Mouse (Mus musculus) thymus, adult 2 months (tissue): ENCODE results near the gene Anapc5. TPM values are rescaled to one million over a fixed set of nuclear protein-coding genes. Genes with fewer than 3 reads are reported as not detected.

Experiments
- DNase-seq: peaks from one replicate; pipeline ENCODE4 v3.0.0; 2021
- H3K27ac ChIP-seq: fragments of 200-500 bp; 2 replicates; pipeline ENCODE4 v1.5.1; 2012; ENCODE audit warnings: low read length, control low read depth; ENCODE audit not compliant: control insufficient read depth, insufficient read depth
- H3K27me3 ChIP-seq: fragments of 200-500 bp; 2 replicates; pipeline ENCODE4 v1.6.1; 2012; ENCODE audit warnings: mild to moderate bottlenecking, low read length, moderate library complexity, mixed read lengths; ENCODE audit not compliant: control insufficient read depth, insufficient read depth
- H3K36me3 ChIP-seq: fragments of 200-500 bp; 2 replicates; pipeline ENCODE4 v1.6.1; 2012; ENCODE audit warnings: mild to moderate bottlenecking, low read length, moderate library complexity; ENCODE audit not compliant: control insufficient read depth, insufficient read depth
- H3K4me1 ChIP-seq: fragments of 200-500 bp; replicated peaks from 2 replicates; pipeline ENCODE4 v1.6.1; 2012; ENCODE audit warnings: low read length; ENCODE audit not compliant: control insufficient read depth, insufficient read depth
- H3K4me3 ChIP-seq: fragments of 200-500 bp; 2 replicates; pipeline ENCODE4 v1.5.1; 2012; ENCODE audit warnings: mild to moderate bottlenecking, low read length, control low read depth, moderate library complexity; ENCODE audit not compliant: control insufficient read depth, insufficient read depth
- CTCF ChIP-seq: fragments of 200-500 bp; IDR thresholded peaks from 2 replicates; pipeline ENCODE4 v1.5.1; 2012; ENCODE audit warnings: mild to moderate bottlenecking, control low read depth, low read length, moderate library complexity, borderline replicate concordance; ENCODE audit not compliant: control insufficient read depth, poor library complexity, insufficient read depth; ENCODE audit errors: extremely low read depth
- POLR2A ChIP-seq: fragments of 200-500 bp; IDR thresholded peaks from 2 replicates; pipeline ENCODE4 v1.6.1; 2012; ENCODE audit warnings: mild to moderate bottlenecking, low read length, control low read depth, moderate library complexity; ENCODE audit not compliant: control insufficient read depth, poor library complexity, insufficient read depth; ENCODE audit errors: extremely low read depth
- WGBS: fragments of 180-500 bp; shearing (Covaris S2); methylation state at CpG from one replicate; pipeline ENCODE4 v1.1.7; 2018; 5-methylcytosine and 5-hydroxymethylcytosine counted together
- polyA plus RNA-seq: library from polyadenylated mRNA; depleted of rRNA; stranded (reverse); fragments of >200 nt; gene quantifications from 2 replicates; pipeline ENCODE4 v1.2.3, GENCODE M21; 2012

Anapc5 gene
- polyA plus RNA-seq, 1 experiment = 489 TPM

DNA sequence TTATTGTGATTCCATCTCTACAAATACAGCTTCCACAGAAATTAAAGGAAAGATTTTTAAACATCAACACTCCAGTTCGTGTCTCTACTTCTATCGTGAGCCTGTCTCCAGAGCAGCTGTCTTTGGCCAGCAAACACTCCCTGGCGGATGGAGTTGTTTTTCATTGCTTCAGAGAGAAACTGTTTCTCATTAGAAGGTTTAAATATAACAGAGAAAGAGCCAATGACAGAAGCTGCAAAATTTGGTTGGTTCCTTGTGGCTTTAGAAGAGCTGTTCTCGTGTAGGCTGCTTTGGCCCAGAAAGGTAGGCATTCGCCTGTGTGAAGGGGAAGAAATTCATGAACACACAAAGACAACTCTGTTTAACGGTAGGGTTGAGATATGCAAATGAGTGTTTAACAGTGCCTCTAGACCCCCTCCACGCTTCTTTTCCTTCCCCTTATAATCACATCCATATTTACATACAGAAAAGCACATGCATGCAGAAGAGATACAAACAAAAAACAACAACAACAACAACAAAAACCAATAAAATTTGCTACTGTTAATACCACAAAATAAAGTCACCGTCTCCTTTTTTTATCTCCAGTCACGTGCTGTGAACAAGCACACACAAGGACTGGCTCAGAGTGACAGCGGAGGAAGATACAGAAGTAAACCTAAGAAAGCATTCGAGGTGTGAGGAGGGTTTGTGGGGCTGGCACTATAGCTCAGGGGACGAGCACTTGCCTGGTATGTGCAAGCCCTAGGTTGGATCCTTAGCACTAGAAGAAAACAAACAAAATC is 34.9 kb downstream of the Anapc5 start:
- Histone ChIP-seq H3K27me3 (no peaks in the 10 kb centered on the region), H3K4me1 (no peaks in the 10 kb centered on the region), H3K36me3 (peaks cover 38% of the 10 kb centered on the region), H3K27ac (no peak overlapping the region), H3K4me3 (no peak overlapping the region)
- DNase-seq = no peak
- WGBS = 91% methylated on average over 12 of the region's 12 CpGs
- no peak for TF ChIP-seq POLR2A
- TF ChIP-seq CTCF = no peak

DNA sequence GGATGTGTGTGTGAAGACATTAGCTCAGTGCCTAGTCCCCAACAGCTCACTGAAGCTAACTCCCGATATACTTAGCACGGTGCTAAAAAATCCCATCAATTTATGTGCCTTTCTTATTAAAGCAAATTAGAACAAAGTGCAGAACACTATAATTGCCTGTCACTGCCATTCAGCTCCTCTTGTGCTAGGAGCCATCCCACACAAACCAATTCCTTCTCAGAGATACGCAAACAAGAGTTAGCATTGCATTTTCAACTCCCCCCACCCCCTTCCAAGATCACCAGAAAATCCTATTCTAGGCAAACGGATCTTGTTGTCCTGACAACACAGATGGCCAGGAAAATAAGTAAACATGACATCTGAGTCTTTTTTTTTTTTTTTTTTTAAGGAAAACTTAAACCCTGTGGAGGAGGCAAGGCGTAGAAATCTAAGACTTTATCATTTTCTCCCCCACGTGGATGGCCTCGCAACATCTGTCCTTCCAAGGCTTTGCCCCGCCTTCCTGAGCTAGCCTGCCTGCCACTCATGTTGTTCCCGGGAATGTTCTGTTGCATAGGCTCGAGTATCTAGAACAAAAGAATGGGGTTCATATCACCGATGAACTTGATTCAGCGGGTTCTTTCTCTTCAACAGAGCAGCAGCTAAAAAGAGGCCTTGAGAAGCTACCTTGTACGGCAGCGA is 37.3 kb downstream of the Anapc5 start:
- Histone ChIP-seq H3K4me1 (peaks cover 10% of the 10 kb centered on the region), H3K36me3 (peaks cover 27% of the 10 kb centered on the region), H3K4me3 (no peak overlapping the region), H3K27me3 (no peaks in the 10 kb centered on the region), H3K27ac (no peak overlapping the region)
- DNase-seq = no peak
- no peak for TF ChIP-seq CTCF
- 94% methylated on average over 14 of the region's 14 CpGs for WGBS

DNA sequence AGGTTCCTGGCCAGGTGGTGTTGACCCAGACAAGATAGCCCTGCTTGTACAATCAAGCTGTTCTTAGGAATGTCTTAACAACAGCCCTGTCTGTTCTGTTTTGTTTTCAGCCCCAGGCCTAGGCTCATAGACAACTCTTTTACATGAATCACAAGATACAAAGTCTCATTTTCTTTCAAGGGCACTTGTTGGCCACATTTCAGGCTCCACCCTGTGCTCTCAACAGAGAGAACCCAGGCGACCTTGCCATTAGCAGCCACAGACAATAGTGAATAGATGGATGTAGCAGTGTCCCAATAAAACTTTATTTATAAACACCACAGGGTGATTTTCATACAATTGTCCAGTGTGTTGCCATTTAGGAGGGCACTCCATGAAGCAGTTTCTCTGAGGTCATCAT is 39.1 kb downstream of the Anapc5 start:
- H3K27ac ChIP-seq = no peak overlapping the region
- no peaks in the 10 kb centered on the region for H3K27me3 ChIP-seq
- WGBS = 91% methylated on average over 1 of the region's 1 CpGs
- TF ChIP-seq CTCF = no peak
- TF ChIP-seq POLR2A = no peak
- DNase-seq = no peak
- peaks cover 21% of the 10 kb centered on the region for H3K4me1 ChIP-seq
- peaks cover 9% of the 10 kb centered on the region; the same call in 1 of the 2 replicates for H3K36me3 ChIP-seq
- no peak overlapping the region for H3K4me3 ChIP-seq

DNA sequence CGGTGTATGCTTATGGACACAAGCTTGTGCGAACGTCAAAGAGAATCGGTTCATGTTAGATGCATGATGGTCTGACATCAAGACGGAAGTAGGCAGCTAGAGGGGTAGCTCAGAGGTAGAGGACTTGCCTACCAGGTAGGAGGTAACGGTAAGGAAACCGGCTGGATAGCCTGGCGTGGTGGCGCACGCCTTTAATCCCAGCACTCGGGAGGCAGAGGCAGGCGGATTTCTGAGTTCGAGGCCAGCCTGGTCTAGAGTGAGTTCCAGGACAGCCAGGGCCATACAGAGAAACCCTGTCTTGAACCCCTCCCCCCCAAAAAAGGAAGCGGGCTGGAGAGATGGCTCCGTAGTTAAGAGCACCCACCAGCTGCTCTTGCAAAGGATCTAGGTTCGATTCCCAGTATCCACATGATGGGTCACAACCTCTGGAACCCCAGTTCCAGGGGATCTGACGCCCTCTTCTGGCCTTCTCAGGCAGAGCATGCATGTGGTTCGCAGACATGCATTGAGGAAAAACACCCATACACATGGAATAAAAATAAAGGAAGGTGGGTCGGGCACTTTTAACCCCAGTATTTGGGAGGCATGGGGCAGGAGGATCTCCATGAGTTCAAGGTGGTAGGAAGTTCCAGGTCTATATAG is 40.2 kb downstream of the Anapc5 start:
- H3K4me1 ChIP-seq = peaks cover 21% of the 10 kb centered on the region
- H3K4me3 ChIP-seq = no peak overlapping the region
- H3K27ac ChIP-seq = peak overlapping the region; percentile 55; the same call in 1 of the 2 replicates
- no peak for DNase-seq
- H3K36me3 ChIP-seq = 0 out of 2 replicates have a peak, but pooled peaks cover 3% of the 10 kb centered on the region
- WGBS = 94% methylated on average over 19 of the region's 19 CpGs
- TF ChIP-seq CTCF = no peak
- TF ChIP-seq POLR2A = no peak
- no peaks in the 10 kb centered on the region for H3K27me3 ChIP-seq

DNA sequence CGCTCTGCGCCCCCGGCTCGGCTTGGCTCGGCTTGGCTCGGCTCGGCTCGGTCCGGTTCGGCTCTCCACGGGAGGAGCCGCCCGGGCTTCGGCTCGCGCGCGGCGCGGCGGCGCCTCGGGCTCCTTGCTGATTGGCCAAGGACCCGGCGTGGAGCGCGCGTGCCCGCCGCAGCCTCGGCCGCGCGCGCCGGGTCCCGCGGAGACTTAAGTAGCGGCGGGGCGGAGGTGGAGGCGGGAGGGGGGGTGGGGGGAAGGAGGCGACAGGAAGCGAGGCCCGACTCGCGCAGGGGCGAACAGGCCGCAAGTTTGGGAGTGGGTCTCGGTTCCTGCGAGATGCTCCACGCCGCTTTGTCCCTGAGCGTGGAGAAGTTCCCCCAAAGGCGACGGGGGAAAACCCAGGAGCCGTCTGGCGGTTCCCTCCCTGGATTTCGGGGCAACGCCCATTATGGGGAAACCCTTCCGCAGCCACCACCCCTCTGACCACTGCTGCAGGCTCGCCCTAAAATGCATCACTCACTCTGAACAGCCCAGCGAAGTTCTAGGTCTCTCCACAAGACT is 41.8 kb downstream of the Anapc5 start, which contains the start of gene Camkk2:
Gene Camkk2 (minus strand): TSS at position 133 of the 558 bp plus-strand sequence.
- TF ChIP-seq POLR2A (no peak; the same call in 1 of the 2 replicates), CTCF (no peak)
- peak within 1 kb of the TSS; percentile 89 for H3K4me3 ChIP-seq
- DNase-seq = peak; percentile 73
- under 1% methylated on average over 55 of the region's 63 CpGs for WGBS
- peak within 1 kb of the TSS; percentile 13 for H3K27ac ChIP-seq
- H3K4me1 ChIP-seq = peaks cover 26% of the 10 kb centered on the region
- no peaks in the 10 kb centered on the region for H3K27me3 ChIP-seq
- no peaks in the 10 kb centered on the region for H3K36me3 ChIP-seq

DNA sequence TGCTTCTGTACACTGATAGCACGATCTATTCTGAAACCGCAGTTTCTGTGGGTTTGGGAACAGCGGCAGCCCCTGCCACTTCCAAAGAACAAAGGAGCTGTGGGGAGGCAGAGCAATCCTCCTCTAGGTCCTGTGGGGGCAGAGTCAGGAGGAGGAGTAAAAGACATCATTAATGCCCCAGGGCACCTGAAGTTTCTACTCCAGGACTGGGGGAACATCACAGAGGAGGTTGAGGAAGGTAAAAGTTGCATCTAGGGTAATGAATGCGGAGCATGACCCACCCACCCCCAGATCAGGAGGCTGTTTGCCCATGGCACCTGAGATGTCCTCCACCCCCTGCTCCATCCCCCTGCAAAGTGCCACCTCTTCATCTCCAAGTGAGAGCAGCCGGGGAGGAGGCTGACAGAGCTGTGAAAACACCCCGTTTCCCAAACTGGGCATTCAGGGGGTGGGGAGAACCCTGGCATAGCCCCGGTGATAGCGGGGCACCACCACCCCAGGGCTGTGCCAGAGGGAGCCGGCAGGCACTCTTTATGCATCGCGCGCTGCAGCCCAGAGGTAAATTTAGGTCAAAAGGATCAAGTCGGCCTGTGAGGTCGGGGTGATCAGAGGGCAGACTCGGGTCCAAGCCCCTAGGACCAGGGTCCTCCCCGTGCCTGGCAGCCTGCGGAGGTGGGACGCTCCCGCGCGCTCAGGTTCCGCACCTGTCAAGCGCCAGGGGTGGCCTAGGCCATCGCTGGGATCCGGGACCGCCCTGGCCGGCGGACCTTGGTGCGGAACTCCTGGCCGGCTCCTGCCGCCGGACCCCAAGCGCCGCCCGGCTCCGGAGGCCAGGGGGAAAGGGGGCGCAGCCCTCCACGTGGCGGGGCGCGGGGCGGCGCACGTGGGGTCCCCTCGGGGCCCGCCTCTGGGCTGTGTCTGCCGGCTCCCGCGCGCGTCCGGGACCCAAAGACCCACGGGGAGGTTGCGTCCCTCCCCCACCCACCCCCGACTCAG is 42.6 kb downstream of the Anapc5 start:
- DNase-seq = peak; percentile 31
- peak overlapping the region; percentile 89 for H3K4me3 ChIP-seq
- under 1% methylated on average over 49 of the region's 55 CpGs for WGBS
- no peak overlapping the region for H3K27ac ChIP-seq
- H3K27me3 ChIP-seq = no peaks in the 10 kb centered on the region
- peaks cover 26% of the 10 kb centered on the region for H3K4me1 ChIP-seq
- no peak for TF ChIP-seq CTCF
- TF ChIP-seq POLR2A = 0 out of 2 replicates have a peak, but pooled peaks have one; percentile 22
- no peaks in the 10 kb centered on the region for H3K36me3 ChIP-seq
